Mouse (Mus musculus): Measurements from ENCODE around the gene Slc44a5.

Slc44a5 gene

DNA sequence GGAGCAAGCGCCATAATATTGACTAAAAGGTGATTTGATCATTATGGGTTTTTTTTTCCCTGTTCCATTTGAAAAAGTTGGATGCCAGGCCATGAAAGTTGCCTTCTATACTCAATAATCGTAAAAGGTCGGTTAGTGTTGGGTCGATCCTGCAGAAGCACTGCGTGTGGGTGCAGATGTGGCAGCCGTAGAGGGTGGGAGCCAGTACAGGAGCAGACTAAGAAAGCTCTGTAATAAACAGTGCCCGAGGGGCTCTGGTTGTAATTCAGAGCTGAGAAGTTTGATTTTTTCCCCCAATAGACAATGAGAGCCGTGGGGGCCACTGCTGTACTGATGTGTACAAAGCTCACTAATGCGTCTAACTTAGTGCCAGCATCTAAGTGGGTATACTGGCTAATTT lies 200.8 kb downstream of the Slc44a5 start:
- no peak for DNase-seq

DNA sequence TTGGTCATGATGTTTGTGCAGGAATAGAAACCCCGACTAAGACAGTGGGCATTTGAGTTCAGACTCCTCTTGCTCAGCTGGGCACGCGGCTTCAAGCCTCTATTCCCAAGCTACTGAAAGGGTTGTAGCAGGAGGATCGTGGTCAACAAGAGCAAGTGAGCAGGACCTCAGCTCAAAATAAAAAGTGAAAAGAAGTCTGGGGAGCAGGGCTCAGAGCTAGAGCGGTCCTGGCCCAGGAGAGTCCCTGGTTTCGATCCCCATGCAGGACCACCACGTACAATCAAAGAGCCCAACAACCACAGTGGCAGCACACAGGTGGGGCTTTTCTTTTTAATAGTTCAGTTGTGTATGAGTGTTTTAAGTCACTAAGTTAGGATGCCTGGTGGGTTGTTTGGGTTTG lies 201.5 kb downstream of the Slc44a5 start:
- no peak for DNase-seq

DNA sequence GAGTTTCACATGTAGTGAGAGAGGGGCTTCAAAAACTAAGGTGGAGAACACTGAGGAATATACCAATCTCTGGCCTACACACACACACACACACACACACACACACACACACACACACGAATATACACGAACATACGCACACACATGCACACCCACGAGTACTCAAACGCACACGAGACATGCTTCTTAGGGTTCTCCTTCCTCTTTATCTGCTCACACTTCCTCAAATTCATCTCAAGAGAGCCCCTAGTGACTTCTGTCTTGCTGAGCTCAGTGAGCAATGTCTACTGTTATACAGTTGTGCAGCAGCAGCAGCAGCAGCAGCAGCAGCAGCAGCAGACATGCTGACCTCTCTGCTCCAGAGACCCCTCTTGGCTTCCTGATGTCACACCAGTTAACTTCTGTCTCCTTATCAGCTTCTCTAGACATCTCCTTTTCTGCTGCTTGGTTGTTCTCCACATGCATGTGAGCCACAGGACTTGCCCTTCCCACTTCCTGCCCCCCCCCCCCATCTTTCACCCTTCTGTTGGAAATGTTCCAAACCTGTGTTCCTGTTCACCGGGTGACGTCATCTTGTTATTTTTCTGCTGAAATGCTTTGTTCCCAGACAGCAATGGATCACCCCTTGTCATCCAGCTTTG lies 204.5 kb downstream of the Slc44a5 start:
- DNase-seq = no peak

DNA sequence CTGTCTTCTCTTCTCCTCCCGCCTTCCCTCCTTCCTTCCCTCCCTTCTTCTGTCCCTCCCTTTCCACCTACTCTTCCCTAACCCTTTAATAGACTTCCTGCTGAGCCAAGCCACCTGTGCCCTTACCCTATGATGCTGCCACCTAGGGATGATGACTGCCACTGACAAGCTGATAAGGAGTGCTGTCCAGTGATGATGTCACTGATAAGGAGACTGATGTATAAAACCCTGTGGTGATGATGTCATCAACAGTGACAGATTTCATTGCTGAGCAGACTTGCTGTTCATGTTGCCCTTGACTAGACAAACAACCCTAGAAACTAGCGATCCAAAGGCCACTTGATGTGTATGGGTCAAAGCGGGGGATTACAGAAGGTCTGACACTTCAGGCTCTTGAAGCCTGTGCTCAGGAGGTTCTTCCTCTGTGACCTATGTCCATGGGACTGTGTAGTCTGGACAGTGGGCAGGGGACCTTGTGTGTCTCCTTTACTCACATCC lies 206.2 kb downstream of the Slc44a5 start:
- no peak for DNase-seq

DNA sequence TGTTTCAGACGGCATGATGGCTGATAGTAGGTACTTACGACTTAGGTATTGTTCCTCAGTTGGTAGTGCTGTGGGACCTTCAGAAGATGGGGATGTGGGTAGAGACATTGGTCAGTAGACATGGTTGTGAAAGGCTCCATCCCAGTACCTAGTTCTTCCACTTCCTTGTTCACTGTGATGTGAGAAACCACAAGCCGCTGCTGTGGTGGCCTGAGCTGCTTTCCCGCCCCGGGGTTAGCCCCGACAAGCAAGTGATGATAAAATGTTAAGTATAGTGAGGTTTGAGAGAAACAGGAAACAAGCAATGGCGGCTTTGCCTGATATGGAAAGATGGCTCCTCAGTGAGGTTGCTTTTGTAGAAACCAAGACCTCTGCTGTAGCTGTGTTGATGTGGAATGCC lies 209.8 kb downstream of the Slc44a5 start:
- no peak for DNase-seq

DNA sequence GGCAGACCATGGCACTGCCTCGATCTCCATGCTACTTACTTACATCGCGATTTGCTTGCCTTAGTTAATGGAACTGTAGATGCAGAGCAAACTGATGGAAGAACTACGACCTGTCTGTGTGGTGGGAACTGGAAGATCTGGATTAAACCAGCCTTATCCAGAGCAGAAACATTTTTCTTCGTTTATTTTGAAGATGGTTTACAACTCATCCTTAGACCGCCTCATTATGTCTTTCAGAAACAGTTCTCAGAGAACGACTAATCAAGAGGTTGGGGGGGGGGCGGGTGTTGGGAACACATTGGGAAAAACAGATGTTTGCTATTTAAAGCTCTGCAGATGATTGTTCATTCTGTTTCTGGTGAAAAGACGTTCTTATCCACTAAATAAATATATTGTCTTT lies 210.7 kb downstream of the Slc44a5 start:
- DNase-seq = no peak

DNA sequence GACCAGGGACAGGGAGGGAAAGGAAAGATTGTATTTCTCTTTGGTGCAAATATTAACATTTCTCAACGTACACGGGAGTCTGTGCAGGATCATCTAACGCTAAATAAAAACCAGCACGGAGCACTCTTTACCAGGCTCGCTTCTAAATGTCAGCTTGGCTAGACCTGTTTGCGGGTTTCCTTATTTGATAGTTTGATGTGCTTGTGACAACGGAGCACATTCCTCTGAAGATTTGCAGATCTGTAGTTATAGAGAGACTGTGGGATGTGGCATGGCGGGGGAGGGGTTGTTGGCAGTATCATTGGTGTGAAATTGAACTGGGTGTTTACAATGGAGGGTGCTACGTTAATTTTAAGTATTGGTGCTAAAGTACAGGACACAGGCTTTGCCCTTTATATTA lies 215.4 kb downstream of the Slc44a5 start:
- no peak for DNase-seq

DNA sequence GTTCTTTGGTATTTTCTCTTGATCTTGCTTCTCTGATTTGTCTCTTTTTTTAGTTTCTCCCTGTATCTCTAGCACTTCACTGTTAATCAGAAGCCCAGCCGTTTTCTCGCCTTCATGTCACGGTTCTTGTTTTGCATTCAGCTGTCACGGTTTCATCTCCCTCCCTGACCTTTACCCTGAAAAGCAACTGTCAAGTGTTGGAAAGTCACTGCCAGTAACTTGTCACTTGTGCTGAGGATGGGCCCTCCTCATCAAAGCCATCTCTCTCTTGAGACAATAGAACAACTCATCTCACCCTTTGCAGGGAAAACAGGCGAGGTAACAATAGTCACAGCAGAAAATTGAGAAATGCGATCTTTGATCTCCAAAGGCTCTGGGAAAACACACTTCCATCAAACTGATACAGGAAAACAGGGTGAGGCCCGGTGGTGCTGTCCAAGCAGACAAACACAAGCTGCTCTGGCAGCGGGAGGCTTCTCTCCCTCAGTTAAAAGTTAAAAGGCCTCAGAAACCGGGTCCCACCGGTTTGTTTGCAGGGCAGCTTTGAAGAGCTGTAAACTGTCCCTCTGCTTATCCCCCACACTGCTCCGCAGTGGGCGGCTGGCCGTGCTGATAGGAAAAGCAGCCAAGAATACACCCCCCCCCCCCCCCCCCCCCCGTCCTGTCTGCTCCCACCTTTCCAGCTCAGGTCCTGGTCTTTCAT lies 219.2 kb downstream of the Slc44a5 start:
- DNase-seq = no peak

DNA sequence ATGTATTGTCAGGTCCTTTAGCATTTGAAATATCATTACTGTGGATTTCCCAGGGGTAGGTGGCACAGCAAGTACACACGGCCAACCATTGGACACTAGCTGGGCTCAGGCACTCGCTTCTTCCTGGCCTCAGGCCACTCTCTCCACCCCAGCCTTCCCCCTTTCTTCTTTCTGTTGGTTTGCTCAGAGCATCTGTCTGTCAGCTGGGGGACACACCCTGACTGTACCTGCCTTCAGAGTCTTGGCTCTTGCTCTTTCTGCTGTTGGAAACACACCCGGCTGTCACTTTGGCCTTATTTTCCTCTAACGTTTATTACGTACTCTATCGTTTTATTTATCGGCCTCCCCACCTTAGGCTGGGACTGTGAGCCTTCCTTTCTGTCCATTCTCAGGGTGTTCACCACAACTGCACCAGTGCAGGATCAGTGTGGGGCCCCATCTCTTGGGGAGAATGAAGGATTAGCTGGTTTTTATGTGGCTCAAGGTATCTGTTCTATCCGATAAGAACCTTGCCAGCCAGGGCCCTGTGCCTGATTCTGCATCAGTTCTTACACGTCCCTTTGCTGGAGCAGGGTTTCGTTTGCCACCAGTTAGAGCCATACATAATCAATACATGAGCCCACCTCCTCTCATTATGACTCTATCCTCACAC lies 220.1 kb downstream of the Slc44a5 start:
- DNase-seq = no peak

DNA sequence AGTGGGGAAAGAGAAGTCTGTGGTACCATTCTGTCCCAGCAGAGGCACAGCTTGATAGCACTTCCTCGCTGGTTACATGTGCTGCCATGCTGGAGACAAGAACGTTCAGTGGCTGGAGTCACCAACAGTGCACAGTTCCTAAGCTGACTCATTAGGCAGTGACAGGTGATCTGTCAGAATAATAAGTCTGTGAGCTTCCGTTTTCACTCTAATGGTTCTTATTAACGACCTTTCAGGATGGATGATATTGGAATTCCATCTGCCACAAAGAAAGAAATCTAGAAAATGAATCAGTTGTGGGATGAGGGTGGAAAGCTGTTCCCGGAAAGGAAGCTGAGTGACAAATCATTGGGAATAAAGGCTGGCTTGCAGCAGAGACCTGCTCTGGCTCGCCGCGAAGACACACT lies 227.2 kb downstream of the Slc44a5 start:
- no peak for DNase-seq

DNA sequence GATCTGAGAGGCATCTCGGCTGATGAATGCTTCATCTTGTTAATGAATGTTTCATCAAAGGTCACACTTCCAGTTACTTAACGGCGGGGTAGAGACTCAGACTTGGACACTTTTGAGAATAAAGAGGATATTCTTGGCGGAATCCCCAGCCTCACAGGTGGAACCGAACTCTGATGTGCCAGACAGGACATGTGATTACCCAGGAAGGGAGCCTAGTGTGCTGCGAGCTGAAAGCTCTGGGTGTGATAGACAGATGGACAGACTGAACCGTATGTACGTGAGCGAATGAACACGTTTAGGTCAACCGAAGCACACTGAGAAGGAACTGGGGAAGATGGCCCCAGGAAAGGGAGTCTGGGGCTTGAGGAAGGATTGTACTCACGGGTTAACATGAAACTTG lies 228.6 kb downstream of the Slc44a5 start:
- DNase-seq = no peak

DNA sequence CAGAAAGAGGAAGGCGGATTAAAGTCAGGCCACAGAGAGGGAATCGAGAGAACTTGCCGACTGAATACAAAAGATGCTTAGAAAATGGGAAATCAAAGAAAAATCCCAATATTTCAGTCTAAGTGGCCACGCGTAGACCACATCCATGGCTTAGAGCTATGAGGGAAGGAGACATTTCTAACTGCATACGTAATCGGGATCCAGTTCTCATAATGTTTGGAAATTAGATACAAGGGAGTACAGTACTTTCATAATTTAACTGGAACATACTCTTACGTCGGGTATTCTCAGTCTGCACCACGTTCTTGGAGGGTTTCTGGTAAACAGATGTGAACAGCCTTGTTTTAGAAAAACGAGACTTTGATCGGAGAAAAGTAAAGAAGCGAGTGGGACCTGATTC lies 229.1 kb downstream of the Slc44a5 start:
- DNase-seq = no peak

DNA sequence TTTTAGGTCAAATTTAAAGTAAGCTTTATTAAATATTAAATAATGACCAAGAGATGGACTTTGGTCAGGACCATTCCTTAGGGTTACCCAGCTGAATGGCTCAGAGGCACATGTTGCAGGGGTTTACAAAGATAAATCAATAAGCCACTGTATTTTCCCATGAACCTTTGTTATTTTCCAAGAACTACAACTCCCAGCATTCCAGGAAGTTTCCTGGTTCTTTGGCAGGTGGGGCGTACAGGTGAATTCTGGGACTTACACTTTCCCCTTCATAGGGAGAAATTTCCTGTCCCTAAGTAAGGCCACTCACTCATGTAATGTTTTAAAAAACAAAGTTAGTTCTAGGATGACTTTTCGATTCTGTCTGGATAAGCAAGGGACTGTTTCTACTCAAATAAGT lies 235.2 kb downstream of the Slc44a5 start:
- no peak for DNase-seq

DNA sequence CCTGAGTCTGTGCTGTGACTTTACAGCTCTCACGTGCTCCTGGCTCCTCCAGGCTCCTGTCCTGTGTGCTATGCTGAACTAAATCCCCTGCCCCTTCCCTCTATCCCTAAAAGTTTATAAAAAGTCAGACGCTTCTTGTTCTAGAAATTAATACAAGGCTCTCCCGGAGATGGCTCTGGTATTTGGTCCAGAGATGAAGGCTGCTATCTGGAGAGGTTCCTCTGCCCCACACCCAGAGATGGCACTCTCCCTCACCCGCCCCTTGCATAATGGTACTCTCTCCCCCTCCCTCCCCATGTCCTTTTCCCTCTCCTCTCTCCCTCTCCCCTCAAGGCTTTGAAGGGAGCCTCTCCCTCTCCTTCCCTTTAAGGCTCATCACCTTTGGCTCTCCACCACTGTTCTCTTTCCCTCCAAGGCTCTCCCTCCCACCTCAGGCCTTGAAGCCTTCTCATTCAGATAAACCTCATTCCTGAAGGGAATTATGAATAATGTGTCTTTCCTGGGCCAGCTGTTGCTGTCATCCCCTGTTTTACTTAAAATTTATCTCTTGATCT lies 236.0 kb downstream of the Slc44a5 start:
- no peak for DNase-seq

DNA sequence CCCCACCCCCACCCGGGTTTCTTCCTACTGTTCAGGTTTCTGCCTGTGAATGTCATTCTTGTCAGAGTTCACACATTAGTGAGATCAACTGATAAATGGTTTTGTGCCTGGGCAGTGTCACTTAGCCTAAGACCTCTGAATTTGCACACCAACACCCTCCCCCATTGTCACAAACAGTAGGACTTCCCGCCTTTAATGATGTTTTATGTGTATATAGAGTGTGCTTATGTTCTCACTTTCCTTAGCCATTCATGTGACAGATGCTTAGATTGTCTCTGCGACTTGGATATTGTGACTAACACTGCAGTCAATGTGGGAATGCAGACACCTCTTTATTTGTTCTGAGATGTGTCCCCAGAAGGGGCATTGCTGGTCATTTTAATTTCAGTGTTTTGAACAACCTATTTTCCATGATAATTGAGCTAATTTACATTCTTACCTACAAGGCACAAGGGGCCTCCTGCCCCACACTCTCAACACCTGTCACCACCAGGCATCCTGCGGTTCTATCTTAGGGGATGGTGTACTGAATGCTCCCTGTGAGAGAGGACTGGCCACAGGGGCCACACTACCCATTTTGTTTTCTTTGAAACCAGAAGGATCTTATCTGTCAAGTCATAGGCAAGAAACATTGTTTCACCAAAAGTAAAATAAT lies 236.7 kb downstream of the Slc44a5 start:
- no peak for DNase-seq

DNA sequence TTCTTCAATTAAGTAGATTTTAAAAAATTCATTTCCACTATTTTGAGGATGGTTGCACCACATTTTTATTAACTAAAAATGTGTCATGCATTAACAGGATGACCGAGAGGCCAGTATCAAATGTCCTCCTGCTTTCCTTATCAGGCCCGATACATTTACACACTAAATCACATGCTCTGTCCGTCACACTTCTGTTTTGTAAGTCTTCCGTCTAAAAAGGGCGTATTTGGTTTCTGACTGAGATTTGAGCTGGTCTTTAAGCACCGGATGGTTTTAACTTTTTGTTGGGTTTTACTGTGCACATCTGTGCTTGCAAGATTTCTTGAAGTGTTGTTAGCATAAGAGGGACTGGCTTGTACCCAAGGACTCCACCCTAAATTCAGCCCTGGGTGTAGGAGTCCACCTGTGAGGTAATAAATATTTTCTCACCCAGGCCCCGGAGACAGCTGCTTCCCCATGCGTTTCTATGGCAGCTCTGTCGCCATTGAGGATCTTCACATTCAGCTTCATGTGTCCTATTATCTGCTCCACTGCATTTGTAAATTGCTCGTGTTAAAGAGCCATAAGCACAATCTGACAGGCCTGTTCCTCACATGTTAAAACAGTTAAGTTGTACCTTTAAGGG lies 237.3 kb downstream of the Slc44a5 start:
- no peak for DNase-seq

DNA sequence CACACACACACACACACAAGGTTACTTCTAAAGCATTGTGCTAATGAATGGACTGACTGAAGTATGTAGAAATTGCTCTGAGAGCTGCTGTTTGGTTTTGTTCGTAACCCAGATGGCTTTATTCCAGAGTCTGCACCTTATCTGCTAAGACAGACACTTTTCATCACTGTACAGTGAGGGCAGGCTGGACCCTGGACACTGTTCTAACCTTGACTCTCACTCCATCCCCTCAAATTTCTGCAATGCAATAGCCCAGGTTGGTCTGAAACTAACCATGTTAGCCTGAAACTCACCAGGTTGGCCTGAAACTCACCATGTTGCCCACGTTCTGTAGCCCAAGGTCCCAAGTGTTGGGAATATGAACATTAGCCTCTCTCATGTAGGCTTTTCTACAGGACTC lies 239.3 kb downstream of the Slc44a5 start:
- no peak for DNase-seq

DNA sequence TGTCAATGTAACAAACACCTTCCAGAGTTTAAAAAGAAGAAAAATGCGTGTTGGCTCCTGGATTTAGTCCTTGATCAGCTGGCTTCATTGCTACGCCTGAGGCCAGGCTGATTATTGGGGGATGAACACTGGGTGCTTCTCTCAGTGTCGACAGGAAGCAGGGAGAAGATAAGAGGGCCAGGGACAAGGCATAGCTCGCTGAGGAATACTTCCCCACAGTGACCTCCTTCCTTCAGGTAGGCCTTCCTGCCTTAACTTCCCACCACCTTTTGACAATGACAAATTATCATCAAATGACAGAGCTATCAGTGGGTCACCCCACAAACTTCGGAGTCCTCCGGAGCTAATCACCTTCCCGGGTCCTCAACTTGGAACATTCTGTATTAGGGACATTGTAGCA lies 242.1 kb downstream of the Slc44a5 start:
- DNase-seq = no peak

DNA sequence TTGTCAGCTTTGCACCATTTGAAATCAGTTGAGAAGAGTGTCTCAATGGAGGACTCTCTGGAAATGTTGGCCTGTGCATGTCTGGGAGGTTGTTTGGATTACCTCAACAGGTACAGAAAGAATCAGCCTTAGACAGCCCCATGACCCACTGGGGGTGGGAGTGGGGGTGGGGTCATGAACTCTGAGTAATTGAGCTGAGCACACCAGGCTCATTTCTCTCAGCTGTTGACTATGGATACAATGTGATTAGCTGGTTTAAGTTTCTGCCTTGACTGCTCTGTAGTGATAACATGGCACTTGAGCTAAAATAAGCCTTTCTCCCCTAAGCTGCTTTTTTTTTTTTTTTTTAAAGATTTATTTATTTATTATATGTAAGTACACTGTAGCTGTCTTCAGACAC lies 242.5 kb downstream of the Slc44a5 start:
- no peak for DNase-seq

DNA sequence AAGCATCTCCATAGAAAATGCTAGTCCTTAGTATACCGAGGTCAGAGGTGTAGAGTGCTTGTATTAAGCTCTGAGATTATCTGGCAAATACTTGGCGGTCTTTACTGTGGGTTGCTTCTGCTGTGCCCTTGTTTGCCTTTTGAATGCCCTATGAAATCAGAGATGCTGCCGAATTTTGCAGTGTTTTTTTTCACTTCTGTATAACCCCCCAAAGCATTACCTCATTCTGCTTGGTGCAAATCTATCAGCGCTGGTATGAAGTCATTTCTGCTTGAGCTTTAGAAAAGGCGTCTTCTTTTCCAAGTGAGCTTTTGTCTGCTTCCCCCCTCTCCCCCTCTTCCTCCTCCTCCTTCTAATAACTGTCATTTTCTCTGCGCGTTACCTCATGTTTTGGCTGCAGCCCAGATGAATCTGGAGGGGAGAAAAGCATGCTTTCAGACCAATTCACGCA lies 248.9 kb downstream of the Slc44a5 start:
- no peak for DNase-seq

DNA sequence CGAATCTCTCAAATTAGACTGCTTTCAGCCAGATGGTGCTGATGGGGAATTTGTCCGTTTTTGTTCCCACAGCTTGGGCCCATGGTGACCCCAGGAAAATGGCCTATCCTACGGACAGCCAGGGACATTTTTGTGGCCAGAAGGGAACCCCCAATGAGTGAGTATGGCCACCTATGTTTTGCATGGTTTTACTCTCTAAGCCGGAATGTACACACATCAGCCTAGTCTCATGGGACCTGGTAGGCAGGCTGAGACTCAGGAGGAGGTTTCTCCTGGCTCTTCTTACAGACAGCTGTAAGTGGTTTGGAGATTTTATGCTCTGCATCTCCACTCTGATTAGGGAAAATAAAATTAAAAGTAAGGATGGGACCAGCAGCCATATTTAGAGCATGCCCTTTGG lies 249.5 kb downstream of the Slc44a5 start:
- no peak for DNase-seq

DNA sequence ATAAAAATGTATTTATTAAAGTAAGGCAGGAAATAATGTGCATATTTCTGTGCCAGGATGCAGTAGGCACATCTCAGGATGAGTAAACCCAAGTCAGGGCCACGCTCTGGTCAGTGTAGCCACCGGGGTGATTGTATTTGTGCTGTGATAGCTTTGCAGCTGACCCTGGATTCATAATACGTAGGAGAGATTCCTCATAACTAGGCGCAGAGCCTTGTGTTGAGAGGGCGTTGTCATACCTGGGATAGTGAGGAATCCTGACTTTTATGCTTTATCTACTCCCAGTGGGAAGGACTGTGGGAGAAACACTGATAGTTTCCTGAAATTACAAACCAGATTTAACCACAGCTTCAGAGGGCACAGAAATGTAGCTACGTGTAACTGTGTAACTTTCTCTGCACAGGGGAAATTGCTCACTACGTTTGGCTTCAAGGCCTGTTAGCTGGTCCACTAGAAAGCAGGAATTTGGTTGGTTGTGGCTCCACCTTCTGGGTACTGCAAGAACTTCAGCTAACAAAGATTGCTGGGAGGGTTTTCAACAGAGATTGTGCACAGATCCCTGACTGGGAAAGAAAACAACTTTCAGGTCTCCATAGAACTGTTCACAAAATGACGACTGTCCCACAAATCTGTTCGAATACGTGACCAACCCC lies 253.0 kb downstream of the Slc44a5 start:
- DNase-seq = peak; percentile 13
